Mouse (Mus musculus): ENCODE measurements at regions not wholly inside any gene's neighbourhood (a gene's known extent, or its start where the extent isn't known, plus 50 kb on each side); places are given as distances from the start of the nearest gene placed in this dataset.
"Not testable (repeated sequence)": the region's sequence is repeated elsewhere in the genome, so short reads cannot be mapped to it uniquely, and the experiment has no call there.

DNA sequence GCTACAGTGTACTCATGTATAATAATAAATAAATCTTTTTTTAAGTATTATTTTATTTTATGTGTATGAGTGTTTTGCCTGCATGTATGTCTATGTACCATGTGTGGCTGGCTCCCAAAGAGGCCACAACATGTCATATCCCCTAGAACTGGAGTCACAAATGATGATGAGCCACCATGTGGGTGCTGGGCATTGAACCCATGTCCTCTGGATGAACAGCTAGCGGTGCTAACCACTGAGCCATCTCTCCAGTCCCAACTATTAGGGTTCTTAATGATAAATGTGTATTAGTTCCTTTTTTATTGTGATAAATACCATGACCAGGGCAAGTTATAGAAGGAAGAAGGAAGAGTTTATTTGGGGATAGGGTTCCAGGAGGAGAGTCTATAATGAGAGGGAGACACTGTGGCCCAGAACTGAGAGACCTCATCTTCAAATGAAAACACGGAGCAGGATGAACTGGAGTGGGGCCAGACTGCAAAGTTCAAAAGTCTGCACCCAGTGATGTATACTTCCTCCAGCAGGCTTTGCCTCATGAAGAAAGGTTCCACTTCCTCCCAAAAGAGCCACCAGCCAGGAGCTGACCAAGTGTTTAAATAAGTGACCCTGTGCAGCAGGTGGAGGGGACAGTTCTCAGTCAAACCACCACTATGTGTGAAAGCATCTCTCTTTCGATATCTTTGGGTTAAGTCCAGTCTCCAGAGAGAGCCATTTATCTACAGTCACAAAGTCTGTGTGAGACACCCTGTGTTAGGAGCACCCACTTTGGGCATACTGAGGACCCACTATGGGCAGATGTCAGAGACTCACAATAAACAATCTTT lies 69.8 kb upstream of the Cpsf6 start:
- DNase-seq (ENCODE audit: low spot score): no peak

DNA sequence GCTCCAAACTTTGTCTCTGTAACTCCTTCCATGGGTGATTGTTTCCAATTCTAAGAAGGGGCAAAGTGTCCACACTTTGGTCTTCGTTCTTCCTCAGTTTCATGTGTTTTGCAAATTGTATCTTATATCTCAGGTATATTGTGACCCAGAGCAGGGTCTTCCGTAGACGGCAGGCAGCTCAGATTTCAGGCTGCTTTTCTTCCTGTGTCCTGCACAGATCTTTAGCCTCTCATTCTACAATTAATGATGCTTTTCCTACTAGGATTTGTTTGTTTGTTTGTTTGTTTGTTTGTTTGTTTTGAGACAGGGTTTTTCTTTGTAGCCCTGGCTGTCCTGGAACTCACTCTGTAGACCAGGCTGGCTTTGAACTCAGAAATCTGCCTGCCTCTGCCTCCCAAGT lies 69.0 kb upstream of the Cpsf6 start:
- DNase-seq (ENCODE audit: low spot score): not testable (repeated sequence)

DNA sequence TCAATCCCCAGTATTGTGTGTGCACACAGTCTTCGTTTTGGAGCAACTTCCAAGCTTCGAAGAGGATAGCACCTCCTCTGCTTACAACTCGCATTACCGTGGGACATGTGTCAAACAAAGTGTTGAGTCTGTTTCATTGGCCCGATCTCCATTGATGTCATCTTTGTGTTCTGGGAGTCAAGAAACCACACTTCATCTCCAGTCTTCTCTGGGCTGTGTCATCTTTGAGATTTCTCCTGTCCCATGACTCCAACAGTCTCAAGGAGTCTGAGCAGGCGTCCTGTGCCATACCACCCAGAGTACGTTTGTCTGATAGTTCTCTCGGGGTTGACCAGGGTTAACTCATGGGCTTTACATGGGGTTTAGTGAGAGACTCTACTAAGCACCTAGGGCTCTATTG lies 67.8 kb upstream of the Cpsf6 start:
- DNase-seq (ENCODE audit: low spot score): no peak

DNA sequence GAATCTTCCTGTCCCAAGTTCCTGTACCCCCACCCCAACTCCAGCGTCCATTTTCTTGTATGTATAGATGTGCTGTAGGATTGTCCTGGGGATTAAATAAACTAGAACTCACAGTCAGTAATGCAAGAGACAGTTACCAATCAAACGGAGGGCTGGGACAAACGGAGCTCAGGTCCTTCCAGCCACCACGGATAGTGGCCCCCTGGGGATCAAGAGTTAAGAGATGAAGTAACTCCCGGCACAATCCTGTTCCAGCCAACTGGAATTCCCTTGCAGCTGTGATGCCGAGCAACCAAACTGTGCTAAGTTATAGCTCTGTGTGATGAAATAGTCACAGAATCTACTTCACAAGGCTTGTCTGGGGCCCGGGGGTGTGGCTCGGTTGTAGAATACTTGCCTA lies 67.4 kb upstream of the Cpsf6 start:
- DNase-seq (ENCODE audit: low spot score): no peak

DNA sequence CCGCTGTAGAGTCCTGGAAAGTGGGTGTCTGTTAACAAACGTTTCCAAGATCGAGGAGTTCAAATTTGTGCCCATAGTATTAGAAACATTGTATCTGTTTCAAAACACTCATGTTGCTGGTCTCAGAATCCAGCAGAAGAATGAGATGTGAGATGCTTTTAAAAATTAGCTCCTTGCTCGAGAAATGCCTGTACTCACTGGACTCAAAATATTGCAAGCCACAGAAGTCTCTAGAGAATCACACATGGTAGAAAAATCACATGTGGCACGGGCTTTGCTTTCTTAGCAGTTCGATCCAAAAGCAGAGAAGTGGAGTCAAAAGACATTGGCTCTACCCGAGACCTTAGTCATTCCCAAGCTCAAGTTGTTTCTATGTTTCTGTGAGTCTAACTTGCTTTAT lies 67.0 kb upstream of the Cpsf6 start:
- DNase-seq (ENCODE audit: low spot score): no peak

DNA sequence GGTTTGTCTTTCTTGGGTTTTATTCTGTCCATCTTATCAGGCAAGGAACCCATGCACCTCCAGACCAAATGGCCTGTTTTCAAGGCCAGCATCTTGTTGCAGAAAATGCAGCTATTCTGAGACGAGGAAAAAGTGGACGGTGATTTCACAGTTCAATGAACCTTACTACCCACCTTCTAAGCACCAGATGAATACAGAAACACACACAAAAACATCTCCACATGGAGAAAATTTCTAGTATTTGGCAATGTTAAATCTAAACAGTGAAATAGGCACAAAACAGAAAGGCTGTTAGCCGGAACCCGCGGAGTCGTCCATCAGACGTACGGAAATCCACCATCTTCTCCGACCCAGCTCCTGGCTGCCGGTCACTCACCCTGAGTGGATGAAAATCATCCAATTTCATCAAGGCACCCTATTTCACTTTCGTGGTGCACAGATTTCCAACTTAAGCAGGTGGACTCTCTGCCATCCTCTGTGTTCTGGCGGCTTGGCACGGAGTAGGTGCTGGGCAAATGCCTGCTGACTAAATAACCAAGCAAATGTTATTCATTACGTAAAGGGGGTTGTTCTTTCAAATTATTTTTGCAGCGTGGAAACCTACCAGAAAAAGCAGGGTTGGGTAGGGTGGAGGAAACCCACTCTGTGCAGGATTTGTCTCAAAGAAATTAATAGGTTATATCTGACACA lies 66.1 kb upstream of the Cpsf6 start:
- DNase-seq (ENCODE audit: low spot score): no peak

DNA sequence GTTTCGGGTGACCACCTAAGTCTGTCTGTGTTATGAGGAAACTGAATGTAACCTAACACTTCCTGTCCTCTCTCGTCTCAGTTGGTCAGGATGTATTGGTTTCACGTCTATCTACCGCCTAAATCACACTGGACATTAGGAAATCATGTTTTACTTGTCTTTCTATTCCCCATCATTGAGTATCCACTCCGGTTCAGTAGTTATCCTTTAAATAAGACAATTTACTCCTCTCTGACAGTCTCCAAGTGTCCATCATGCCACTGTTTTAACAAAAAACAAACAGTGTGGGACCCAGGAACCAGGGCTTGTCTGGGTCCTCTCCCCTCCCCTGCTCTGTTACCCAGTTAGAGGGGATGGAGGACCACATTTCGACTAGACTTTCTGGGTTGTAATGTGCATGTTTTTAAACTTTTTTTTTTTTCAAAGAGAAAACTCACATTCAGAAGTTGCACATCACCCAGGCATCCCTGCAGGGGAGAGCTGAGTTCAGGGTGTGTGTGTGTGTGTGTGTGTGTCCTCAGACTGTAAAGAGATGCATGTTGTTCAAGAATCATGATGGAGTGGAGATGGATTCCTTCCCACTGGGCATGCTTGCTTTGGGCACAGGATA lies 65.5 kb upstream of the Cpsf6 start:
- no peak for DNase-seq (ENCODE audit: low spot score)

DNA sequence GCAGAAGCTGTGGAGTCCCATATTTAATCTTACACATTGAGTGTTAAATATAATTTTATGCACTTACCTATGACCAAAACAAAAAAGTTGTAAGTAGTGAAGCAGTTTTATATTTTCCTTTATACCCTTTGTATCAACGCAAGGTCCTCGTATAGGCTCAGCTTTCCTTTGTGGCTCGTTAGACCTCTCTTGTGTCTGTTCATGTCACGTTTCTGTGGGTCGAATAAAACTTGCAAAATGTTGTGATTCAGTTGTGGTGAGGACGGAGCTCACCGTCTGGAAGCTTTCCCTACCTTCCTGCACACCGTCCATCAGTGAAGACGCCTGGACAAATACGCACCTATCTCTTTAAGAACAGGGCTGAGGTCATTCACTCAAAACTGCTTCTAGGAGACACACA lies 64.9 kb upstream of the Cpsf6 start:
- DNase-seq (ENCODE audit: low spot score): no peak

DNA sequence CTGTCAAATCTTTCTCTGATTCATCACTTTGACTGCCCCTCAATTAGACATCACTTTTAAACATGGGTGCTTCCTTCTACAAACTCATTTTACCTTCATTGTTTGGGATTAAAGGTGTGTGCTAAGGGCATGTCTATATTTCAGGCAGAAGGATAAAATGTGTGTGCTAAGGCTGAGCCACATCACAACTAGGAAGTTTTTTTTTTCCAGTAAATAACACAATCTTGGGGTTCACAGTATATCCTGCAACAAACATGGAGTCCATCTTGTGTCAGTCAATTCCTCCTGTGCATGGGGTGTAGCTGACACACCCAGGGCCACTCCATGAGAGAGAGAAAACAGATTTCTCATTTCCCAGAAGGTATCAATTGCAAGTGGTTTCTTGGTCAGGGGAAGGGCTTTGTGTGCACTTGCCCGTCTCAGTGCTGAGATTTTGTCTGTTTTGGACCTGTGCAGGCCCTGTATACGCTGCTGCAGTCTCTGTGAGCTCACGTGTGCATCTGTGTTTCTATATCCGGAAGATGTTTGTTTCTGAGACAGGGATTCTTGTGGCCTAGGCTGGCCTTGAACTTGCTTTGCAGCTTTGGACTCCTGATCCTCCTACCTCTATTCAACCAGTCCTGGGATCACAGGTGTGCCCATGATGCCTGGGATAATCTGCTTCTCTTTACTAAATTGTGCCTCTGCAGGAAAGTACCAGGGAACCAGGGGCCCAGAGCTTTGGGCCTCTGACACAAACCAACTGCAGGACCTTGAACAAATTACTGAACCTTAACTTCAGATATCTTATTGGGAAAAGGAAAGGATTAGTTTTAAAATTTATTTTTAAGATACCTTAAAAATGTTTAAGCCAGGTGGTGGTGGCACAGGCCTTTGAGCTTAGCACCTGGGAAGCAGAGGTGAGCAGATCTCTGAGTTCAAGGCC lies 63.9 kb upstream of the Cpsf6 start:
- no peak for DNase-seq (ENCODE audit: low spot score)

DNA sequence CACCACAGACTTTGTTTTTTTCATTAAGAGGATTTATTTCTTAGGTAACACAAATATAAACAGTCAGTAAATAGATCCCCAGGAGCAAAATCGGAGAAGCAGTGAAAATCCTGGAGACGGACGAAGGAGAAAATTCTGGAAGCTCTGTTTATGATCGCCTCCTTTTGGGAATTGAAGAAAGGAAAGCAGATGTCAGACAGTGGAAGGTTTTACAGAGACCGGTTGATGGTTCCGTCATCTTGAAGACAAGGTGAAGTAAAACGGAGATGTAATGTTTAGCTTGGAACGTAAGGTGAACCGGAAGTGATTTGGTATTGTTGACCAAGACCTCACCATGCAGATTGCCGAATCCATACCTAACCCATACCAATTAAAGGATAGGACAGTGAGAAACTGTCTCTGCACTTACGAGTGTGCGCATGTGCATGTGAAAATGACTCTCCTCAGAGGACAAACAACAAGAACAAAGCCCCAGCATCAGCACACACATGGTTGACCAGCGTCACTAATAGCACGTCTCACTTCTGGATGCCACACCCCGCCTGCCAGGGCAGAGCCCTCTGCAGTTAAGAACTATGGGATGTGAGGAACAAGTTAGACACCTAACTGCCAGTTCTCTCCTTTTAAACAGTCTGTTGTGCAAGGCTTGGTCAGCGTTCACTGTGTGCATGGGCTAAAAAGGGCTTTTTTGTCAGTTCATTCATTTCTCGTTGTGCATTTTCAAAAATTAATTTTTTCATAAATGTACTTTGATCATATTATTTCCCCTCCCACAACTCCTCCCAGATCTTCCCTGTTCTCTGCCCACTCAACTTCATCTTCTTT lies 62.4 kb upstream of the Cpsf6 start:
- no peak for DNase-seq (ENCODE audit: low spot score)

DNA sequence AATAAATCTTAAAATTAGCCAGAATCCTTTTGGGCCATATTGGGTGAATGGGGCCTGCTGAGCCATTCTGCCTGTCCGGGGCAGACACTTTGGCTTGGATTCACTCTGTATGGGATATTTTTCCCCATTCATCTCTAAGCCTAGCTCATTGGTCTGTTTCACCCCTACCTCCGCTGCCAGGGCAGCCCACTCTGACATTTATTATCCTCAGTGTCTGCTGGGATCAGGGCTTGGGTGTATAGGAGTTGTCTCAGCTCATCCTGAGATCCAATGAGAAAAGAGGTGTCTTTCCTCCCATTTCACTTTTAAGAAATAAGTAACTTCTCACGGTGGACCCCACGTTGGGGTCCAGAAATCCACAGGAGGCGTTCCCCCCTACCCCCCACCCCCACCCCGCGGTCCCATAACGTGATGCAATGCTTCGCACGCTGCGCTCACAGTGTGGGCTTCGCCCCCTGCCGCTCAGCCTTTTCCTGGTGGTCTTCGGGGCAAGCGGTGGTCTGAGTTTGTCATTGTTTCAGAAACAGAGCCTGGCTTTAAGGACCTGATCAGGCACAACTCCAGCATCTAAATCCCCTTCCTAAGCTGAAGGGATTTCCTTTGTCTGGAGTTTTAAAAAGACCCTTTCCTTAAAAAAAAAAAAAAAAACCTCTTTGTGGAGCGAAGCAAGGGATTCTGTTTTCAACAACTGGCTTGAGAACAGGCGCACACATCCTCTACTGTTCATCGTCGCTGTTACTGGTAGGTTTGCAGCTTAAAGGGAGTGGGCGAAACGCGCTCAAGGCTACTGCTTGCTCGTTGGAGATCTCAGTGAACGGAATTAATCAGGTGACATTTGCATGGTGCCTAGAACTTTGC lies 61.5 kb upstream of the Cpsf6 start:
- no peak for DNase-seq (ENCODE audit: low spot score)

DNA sequence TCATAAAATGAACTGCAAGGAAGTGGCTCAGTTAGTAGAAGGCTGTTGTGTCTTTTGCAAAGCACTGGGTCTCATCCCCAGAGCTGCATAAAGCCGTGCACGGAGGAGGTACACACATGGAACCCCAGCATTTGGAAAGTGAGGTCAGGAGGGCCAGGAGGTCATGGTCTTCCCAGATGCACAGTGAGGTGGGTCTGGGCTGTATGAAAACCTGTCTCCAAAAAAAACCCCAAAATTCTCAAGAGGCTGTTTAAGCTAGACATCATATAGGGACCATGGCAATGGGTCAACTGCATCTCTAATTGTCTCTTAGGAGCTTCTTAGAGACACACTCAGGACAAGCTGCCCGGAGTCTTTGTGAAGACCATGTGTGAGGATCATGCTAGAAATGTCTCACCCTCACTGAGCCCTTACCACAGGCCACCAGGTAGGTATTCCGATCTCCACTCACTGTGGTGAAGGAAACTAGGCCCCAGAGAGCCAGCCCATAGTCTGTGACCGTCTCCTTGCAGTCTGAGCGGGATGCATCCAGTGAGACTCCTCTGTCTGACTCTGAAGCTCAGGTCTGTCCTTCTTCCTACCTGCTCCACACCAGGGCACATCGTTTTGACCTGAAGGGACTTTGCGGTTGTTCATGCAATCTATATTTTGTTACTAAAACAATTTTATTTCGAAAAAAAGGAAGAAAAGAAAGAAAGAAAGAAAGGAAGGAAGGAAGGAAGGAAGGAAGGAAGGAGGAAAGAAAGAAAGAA lies 60.6 kb upstream of the Cpsf6 start:
- no peak for DNase-seq (ENCODE audit: low spot score)

DNA sequence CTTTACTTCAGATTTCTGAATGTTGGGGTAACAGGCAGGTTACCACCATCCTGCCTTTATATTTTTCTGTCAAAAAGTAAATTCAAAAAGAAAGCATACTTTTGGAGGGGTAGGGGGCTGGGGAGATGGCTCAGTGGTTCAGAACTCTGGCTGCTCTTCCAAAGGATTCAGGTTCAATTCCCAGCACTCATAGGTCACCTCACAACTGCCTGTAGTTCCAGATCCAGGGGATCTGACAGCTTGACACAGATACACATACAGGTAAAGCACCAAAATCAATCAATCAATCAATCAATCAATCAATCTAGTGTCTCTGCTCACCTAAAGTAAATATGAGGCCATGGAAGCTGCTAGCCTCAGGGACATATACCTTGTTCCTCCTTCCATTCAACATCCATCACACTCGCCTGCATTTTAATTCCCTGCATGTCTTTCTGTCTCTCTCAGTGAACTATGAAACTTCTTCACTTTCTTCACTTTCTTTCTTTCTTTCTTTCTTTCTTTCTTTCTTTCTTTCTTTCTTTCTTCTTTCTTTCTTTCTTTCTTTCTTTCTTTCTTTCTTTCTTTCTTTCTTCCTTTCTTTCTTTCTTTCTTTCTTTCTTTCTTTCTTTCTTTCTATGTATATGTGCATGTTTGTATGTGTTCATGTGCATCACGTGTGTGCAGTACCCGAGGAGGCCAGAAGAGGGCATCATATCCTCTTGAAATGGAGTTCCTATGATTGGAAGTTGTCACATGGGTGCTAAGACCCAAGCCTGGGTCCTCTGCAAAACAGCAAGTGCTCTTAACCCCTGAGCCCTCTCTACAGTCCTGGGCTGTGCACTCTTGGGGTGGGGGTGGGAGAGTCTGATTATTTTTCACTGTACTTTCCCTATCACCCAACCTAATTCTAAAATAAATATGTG lies 59.6 kb upstream of the Cpsf6 start:
- DNase-seq (ENCODE audit: low spot score): no peak

DNA sequence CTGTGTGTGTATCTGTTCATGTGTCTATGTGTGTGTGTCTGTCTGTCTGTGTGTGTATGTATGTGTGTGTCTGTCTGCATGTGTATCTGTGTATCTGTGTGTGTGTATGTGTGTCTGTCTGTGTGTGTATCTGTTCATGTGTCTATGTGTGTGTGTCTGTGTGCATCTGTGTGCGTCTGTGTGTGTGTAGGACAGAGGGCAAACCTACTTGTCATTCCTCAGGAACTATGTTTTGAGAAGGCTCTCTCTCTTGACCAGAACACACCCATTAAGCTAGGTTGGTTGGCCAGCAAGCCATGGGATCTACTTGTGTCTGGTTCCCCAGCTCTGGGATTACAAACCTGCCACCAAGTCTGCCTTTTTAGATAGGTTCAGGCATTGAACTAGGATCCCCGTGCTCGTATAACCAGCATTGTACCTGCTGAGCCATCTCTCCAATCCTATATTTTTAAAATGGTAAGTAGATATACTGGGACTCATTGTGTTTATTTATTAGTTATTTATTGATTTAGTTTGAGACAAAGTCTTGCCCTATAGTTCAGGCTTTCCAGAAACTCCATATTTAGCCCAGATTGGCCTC lies 58.9 kb upstream of the Cpsf6 start:
- DNase-seq (ENCODE audit: low spot score): no peak

DNA sequence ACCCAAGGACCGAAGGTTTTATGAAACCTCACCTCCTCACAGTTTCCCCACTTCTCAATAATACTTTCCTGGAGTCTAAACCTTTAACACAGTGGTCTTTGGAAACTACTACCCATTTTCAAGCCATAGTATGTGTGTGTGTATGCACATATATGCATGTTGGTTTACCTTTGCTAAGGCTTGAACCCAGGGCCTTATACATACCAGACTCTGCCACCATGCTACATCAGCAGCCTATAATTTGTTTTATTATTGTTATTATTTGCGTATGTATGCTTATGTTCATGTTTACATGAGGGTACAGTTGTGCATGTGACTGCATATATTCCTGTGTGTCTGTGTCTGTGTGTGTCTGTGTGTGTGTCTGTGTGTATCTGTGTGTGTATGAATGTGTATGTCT lies 58.2 kb upstream of the Cpsf6 start:
- DNase-seq (ENCODE audit: low spot score): no peak

DNA sequence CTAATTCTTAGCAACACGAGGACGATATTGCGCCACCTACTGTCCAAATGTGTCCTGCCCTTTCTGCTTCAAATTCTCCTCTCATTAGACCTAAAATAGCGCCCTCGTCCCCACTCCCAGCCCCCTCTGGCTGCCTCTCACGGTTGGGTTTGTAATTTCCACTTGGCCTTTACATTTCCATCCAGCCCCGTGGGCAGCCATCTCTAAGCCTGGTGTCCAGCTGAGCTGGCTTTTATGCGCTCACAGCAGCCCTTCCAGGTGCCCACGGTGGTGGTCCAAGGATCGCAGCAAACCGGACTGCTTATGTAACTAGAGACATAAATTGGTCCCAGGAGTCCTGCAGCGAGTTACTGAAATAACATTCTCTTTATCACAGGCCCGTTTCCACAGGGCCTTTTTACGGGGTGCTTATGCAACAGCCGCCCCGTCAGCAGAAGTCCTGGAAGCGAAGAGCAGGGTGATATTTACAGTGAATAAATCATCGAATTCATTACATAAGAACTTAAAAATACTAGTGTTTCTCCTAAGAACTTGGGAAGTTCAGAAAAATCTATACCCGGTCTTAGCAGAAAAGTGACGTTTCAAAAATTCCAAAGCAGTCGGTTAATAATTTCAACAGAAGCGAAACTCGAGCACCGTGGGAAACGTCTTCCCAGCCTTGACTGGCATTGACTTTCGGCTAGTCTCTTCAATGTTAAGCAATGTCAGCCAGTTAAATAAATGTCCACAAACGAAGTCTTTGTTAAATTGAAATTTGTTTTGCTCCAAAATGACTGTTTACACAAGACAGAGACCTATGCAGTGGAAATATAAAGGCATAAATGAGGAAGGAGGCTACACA lies 57.3 kb upstream of the Cpsf6 start:
- no peak for DNase-seq (ENCODE audit: low spot score)

DNA sequence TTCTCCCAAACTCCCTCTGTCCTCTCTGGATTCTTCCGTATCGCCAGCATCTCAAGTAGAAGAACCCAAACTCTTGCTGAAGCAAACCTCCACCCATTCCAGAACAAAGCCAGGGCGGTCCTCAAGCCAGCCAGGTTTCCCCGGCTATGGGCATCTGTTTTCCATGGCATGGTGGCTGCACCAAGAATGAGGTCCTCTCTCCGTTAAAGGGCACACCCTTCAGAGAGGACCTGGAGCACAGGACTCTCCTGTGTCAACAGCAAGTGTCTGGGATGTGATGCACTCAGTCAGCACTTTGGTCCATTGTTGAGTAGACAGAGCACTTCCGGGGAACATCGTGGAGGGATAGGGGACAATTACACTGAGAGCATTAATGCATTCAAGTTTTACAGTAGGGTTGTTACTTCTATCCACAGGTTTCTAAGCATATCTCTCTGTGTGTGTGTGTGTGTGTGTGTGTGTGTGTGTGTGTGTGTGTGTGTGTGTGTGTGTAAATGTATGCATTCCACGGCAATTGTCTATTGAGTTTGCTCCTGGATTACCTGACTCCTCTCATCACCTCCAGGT lies 56.6 kb upstream of the Cpsf6 start:
- no peak for DNase-seq (ENCODE audit: low spot score)
